Mouse (Mus musculus) frontal cortex, postnatal 36 days (tissue): ENCODE results near the gene Kcns1.

Experiments
- DNase-seq, 2 experiments: peaks; one replicate each; pipeline ENCODE4 v3.0.0; 2022; ENCODE audit warnings: low spot score in 2 of 2

Gene Kcns1

GRCm38 (mm10) chr2:164173394-164173793, 2.5 kb upstream of the Kcns1 start:
- DNase-seq: no peak

- no peak for DNase-seq
Observed at GRCm38 (mm10) chr2:164170326-164170725, 587 bp downstream of the Kcns1 start.

GRCm38 (mm10) chr2:164168571-164168946, 2.4 kb downstream of the Kcns1 start:
- peak in 1 of 2 experiments; percentile 38 for DNase-seq

GRCm38 (mm10) chr2:164167752-164168570, 3.0 kb downstream of the Kcns1 start:
- peak in 1 of 2 experiments; percentile 17 for DNase-seq

- no peak for DNase-seq
Observed at GRCm38 (mm10) chr2:164164941-164165340, 6.0 kb downstream of the Kcns1 start.

GRCm38 (mm10) chr2:164161515-164162055, 9.3 kb downstream of the Kcns1 start:
- DNase-seq: no peak

- DNase-seq: no peak
Observed at GRCm38 (mm10) chr2:164158838-164159237, 12.1 kb downstream of the Kcns1 start.

GRCm38 (mm10) chr2:164156158-164156557, 14.8 kb downstream of the Kcns1 start:
- no peak for DNase-seq

GRCm38 (mm10) chr2:164154007-164154406, 16.9 kb downstream of the Kcns1 start:
- DNase-seq: no peak

GRCm38 (mm10) chr2:164152341-164152740, 18.6 kb downstream of the Kcns1 start:
- no peak for DNase-seq

- DNase-seq: no peak
Observed at GRCm38 (mm10) chr2:164150086-164150760, 20.7 kb downstream of the Kcns1 start.

GRCm38 (mm10) chr2:164146556-164146955, 24.4 kb downstream of the Kcns1 start:
- peak in 1 of 2 experiments; percentile 48 for DNase-seq

GRCm38 (mm10) chr2:164144541-164144940, 26.4 kb downstream of the Kcns1 start:
- no peak for DNase-seq

GRCm38 (mm10) chr2:164144025-164144424, 26.9 kb downstream of the Kcns1 start:
- no peak for DNase-seq

- DNase-seq: peak; percentile 42 to 72
Observed at GRCm38 (mm10) chr2:164142021-164142420, 28.9 kb downstream of the Kcns1 start.

GRCm38 (mm10) chr2:164137754-164138153, 33.2 kb downstream of the Kcns1 start:
- DNase-seq: peak in 1 of 2 experiments; percentile 51

- DNase-seq: no peak
Observed at GRCm38 (mm10) chr2:164136393-164136792, 34.5 kb downstream of the Kcns1 start.

GRCm38 (mm10) chr2:164135367-164135766, 35.5 kb downstream of the Kcns1 start:
- no peak for DNase-seq

GRCm38 (mm10) chr2:164134563-164134962, 36.4 kb downstream of the Kcns1 start:
- peak in 1 of 2 experiments; percentile 53 for DNase-seq

- DNase-seq: no peak
Observed at GRCm38 (mm10) chr2:164131586-164131985, 39.3 kb downstream of the Kcns1 start.

GRCm38 (mm10) chr2:164128576-164129411, 42.1 kb downstream of the Kcns1 start:
- no peak for DNase-seq

- DNase-seq: no peak
Observed at GRCm38 (mm10) chr2:164127297-164127696, 43.6 kb downstream of the Kcns1 start.
